Mouse (Mus musculus) olfactory bulb, adult 2 months (tissue): ENCODE measurements around the gene Cmtm2b.

Source experiments
- CTCF ChIP-seq: fragments of 200-500 bp; IDR thresholded peaks from 2 replicates; pipeline ENCODE4 v1.5.1; 2012; ENCODE audit warnings: low read depth, mild to moderate bottlenecking, low read length, moderate library complexity; ENCODE audit not compliant: insufficient read depth
- POLR2A ChIP-seq: fragments of 200-500 bp; IDR thresholded peaks from 2 replicates; pipeline ENCODE4 v1.6.1; 2012; ENCODE audit warnings: mild to moderate bottlenecking, low read depth, low read length, moderate library complexity; ENCODE audit not compliant: insufficient read depth

GRCm38 (mm10) chr8:104375959-104376358, 53.9 kb downstream of the Cmtm2b start:
- no peak for TF ChIP-seq CTCF
- no peak for TF ChIP-seq POLR2A
